Mouse (Mus musculus): ENCODE results near the gene Creld1.

GRCm38 (mm10) chr6:113477353-113477752 is 5.7 kb upstream of the Creld1 start:
- no peak for TF ChIP-seq POLR2A (IDR thresholded peaks at IDR 0.05; ENCODE audit: extremely low read depth, insufficient read depth, low read length)
- TF ChIP-seq CTCF (IDR thresholded peaks at IDR 0.05; ENCODE audit: low read depth, low read length) = no peak
